In genomic region chr14:71475656-71476055, GRCm38 (mm10) we compare ENCODE assay signal across 11 mouse cellular contexts.
A peak's percentile ranks its signal among the peaks of the same experiment; 100 is the strongest.
DNase-seq lines count a peak whose midpoint lies in the region; ATAC-seq and TF ChIP-seq lines count a peak whose summit lies in the region.
"Had no signal": no experiment of that assay in that cellular context is flagged by ENCODE, and none has a peak within 500 bp of the region (broad histone marks: within the 10 kb centered on the region; RNA-seq: fewer than 3 reads in every experiment).

No protein-coding gene starts in this region.

- intact Hi-C loops in heart, adult 2 months (cut with DNase I), result loop anchor here (5.0 kb wide), 1 partner anchor 197 kb away; no protein-coding TSS in a partner anchor
- intact Hi-C loops in left cerebral cortex, postnatal 4 days (cut with DNase I), result no loop called here

- H3K4me1 ChIP-seq in heart, adult 2 months (ENCODE audit: control insufficient read depth, insufficient read depth, low read length), result no peaks in the 10 kb centered on the region
- H3K4me1 ChIP-seq: intestine, embryonic 15.5 days; limb, embryonic 10.5 days had no signal

- H3K79me2 ChIP-seq in heart, adult 2 months (replicated peaks; ENCODE audit: control insufficient read depth, insufficient read depth, low read length), result no peaks in the 10 kb centered on the region

- H3K27me3 ChIP-seq in heart, adult 2 months (ENCODE audit: control insufficient read depth, insufficient read depth, low read length), result no peaks in the 10 kb centered on the region
- H3K27me3 ChIP-seq: intestine, embryonic 15.5 days had no signal

- peak; percentile 77 for ATAC-seq in common myeloid progenitor, adult 5-6 weeks (replicated peaks; ENCODE audit: low read depth, poor library complexity, severe bottlenecking)
- ATAC-seq in megakaryocyte, adult 5-6 weeks (ENCODE audit: poor library complexity, severe bottlenecking), result no peak
- ATAC-seq: intestine, embryonic 15.5 days had no signal

- H3K36me3 ChIP-seq in heart, adult 2 months (ENCODE audit: control insufficient read depth, insufficient read depth, low read length), result no peaks in the 10 kb centered on the region
- H3K36me3 ChIP-seq: intestine, embryonic 15.5 days; limb, embryonic 10.5 days had no signal

- TF ChIP-seq EP300 in heart, adult 2 months (IDR thresholded peaks at IDR 0.05; ENCODE audit: insufficient read depth, low read depth, low read length), result no peak

- H3K9ac ChIP-seq in heart, adult 2 months (ENCODE audit: low read depth, low read length), result no peak overlapping the region
- H3K9ac ChIP-seq: intestine, embryonic 15.5 days had no signal

- 49% methylated on average over 2 of the region's 2 CpGs for WGBS in heart, adult 2 months

- DNase-seq in heart, adult 2 months, result peak in 1 of 2 experiments; percentile 7
- no peak for DNase-seq in heart, adult 9 months (ENCODE audit: low spot score in 2 of 2)
- DNase-seq in left cerebral cortex, postnatal 4 days, result peak; percentile 21
- no peak for DNase-seq in left cerebral cortex, adult 18-20 months (ENCODE audit: low spot score in 2 of 2)
- peak; percentile 38 for DNase-seq in MN1 (ENCODE audit: low spot score)
- no peak for DNase-seq in Muller cell, postnatal 12 days (ENCODE audit: inconsistent ontology term)
- DNase-seq: lung, postnatal 36 days had no signal

- no peak for TF ChIP-seq POLR2A in heart, adult 2 months (IDR thresholded peaks at IDR 0.05; ENCODE audit: insufficient read depth, low read depth, low read length)

- TF ChIP-seq CTCF in heart, adult 2 months (IDR thresholded peaks at IDR 0.05), result peak; percentile 64

- H3K4me3 ChIP-seq in heart, adult 2 months, result no peak overlapping the region
- H3K4me3 ChIP-seq: intestine, embryonic 15.5 days; limb, embryonic 10.5 days had no signal

- no peak overlapping the region for H3K27ac ChIP-seq in heart, adult 2 months
- H3K27ac ChIP-seq: intestine, embryonic 15.5 days; limb, embryonic 10.5 days had no signal

Comparison
In these comparisons a context has a peak if more than half of its experiments do, and no peak if none do; other contexts are left out.
1. DNase-seq: peak in left cerebral cortex, postnatal 4 days (single experiment) and MN1 (single experiment); none in heart, adult 9 months (0 of 2), left cerebral cortex, adult 18-20 months (0 of 2) and Muller cell, postnatal 12 days (single experiment).